Mouse (Mus musculus) liver, embryonic 16.5 days (tissue): Measurements from ENCODE around the gene Ear6. TPM values are rescaled to one million over a fixed set of nuclear protein-coding genes. Genes with fewer than 3 reads are reported as not detected.
"Not testable (repeated sequence)": the region's sequence is repeated elsewhere in the genome, so short reads cannot be mapped to it uniquely, and the experiment has no call there.

Experiments used
- ATAC-seq: fragments of 200-750 bp; cut with Nextera tagmentation; 2 replicates; pipeline ENCODE4 v1.8.0; 2017; ENCODE audit warnings: low read depth, mild to moderate bottlenecking, moderate number of reproducible peaks, moderate library complexity
- H3K27ac ChIP-seq: fragments of 300-500 bp; sonication (generic); 2 replicates; pipeline ENCODE4 v1.5.1; 2014; ENCODE audit warnings: mild to moderate bottlenecking, low read length
- H3K27me3 ChIP-seq: fragments of 300-500 bp; sonication (generic); 2 replicates; pipeline ENCODE4 v1.6.1; 2014; ENCODE audit warnings: low read depth, low read length, mixed read lengths; ENCODE audit not compliant: control insufficient read depth, insufficient read depth
- H3K36me3 ChIP-seq: fragments of 300-500 bp; sonication (generic); 2 replicates; pipeline ENCODE4 v1.6.1; 2014; ENCODE audit warnings: mild to moderate bottlenecking; ENCODE audit not compliant: control insufficient read depth, insufficient read depth
- H3K4me1 ChIP-seq: fragments of 300-500 bp; sonication (generic); 2 replicates; pipeline ENCODE4 v1.6.1; 2014; ENCODE audit warnings: low read depth, low read length, mixed read lengths; ENCODE audit not compliant: control insufficient read depth
- H3K4me2 ChIP-seq: fragments of 300-500 bp; sonication (generic); 2 replicates; pipeline ENCODE4 v1.6.1; 2014; ENCODE audit warnings: low read depth, low read length, mixed read lengths
- H3K4me3 ChIP-seq: fragments of 300-500 bp; sonication (generic); 2 replicates; pipeline ENCODE4 v1.5.1; 2014; ENCODE audit warnings: low read depth, mild to moderate bottlenecking, low read length
- H3K9ac ChIP-seq: fragments of 300-500 bp; sonication (generic); 2 replicates; pipeline ENCODE4 v1.6.1; 2014; ENCODE audit warnings: low read depth, low read length
- H3K9me3 ChIP-seq: fragments of 300-500 bp; sonication (generic); replicated peaks from 2 replicates; pipeline ENCODE4 v1.6.1; 2016; ENCODE audit warnings: low read length; ENCODE audit not compliant: control insufficient read depth
- WGBS: fragments of 180-500 bp; shearing (Covaris S2); extraction: QIAGEN DNeasy Blood & Tissue Kit; methylation state at CpG from one replicate; pipeline ENCODE4 v1.1.7; 2014; ENCODE audit not compliant: insufficient replicate concordance; 5-methylcytosine and 5-hydroxymethylcytosine counted together
- polyA plus RNA-seq: library from polyadenylated mRNA; unstranded; fragments of >200 nt; fragmentation: Nextera tagmentation; extraction: Ambion mirVana; gene quantifications from 2 replicates; pipeline ENCODE4 v1.2.1, GENCODE M21; 2015

Ear6 gene
- polyA plus RNA-seq, 1 experiment from 2014 or later = 13.2 TPM

DNA sequence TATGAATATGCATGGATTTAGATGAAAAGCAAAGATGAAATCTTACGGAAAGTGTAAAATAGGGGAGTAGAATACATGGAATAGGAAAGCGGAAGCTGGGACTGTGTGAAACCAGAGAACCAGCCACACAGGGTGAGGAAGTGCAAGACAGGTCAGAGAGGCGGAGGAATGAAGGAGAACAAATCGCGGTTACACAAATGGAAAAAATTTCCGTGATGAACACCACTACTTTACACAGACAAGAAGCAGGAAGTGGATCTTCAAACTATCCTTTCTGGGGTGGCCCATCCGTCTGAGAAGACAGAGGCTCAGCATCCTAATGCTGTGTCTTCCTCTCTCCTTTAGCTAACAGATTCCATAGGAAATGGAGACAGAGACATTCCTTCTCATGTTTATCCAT, 1.8 kb downstream of the Ear6 start:
- H3K9me3 ChIP-seq = not testable (repeated sequence)
- WGBS = 60% methylated on average over 7 of the region's 7 CpGs

DNA sequence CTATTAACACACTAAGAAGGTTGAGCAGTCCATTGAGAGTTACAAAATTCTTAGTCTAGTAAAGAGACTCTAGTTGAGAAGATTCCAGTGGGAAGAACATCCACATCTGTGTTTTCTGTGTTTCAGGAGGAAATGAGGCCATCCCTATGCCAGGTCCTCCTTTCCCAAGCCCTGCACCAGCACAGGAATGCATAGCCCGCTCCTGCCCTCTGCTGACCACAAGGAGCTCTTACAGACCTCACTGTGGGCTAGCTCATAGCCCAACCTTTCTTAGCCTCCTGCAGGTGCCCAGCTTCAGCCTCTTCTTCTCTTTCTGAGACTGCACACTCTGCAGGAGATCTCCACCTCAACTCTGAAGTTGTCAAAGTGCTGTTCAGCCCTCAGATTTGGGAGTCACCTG, 10.1 kb downstream of the Ear6 start:
- ATAC-seq, H3K27ac ChIP-seq, H3K27me3 ChIP-seq, H3K4me2 ChIP-seq, H3K9me3 ChIP-seq, H3K4me3 ChIP-seq, H3K36me3 ChIP-seq, H3K4me1 ChIP-seq, H3K9ac ChIP-seq: not testable (repeated sequence)
- 16% methylated on average over 1 of the region's 1 CpGs for WGBS

More for the DNA sequence above, 1.8 kb downstream of the Ear6 start:
- not testable (repeated sequence) for H3K4me2 ChIP-seq, H3K27me3 ChIP-seq, ATAC-seq, H3K27ac ChIP-seq, H3K4me3 ChIP-seq, H3K36me3 ChIP-seq, H3K4me1 ChIP-seq, H3K9ac ChIP-seq

GRCm38 (mm10) chr14:51870756-51871155, 17.3 kb downstream of the Ear6 start:
- Histone ChIP-seq H3K9ac (no peak overlapping the region), H3K27me3 (no peaks in the 10 kb centered on the region), H3K27ac (no peak overlapping the region), H3K4me2 (no peak overlapping the region), H3K4me3 (no peak overlapping the region), H3K9me3 (no peaks in the 10 kb centered on the region), H3K4me1 (no peaks in the 10 kb centered on the region), H3K36me3 (no peaks in the 10 kb centered on the region)
- WGBS = 51% methylated on average over 2 of the region's 2 CpGs
- no peak for ATAC-seq

DNA sequence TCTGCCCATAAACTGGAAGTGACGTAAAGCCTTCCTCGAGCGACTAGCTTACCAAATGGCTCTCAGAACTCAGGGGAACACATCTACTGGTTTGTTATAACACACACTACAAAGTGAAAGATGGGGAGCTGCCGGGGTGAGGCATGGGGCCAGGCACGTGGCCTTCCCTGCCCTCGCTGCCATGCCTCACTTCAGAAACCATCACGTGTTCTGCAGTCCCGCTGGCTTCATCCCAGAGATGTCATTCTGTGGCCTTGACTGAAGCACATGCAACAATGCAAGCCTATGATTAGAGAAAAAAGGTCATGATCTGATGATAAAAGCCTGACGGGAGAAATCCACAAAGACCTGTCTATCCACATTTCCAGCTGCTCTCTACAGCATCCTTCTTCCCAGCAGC, 18.2 kb downstream of the Ear6 start:
- Histone ChIP-seq H3K4me2 (no peak overlapping the region), H3K27me3 (no peaks in the 10 kb centered on the region), H3K4me3 (no peak overlapping the region), H3K9me3 (no peaks in the 10 kb centered on the region), H3K36me3 (no peaks in the 10 kb centered on the region), H3K4me1 (no peaks in the 10 kb centered on the region), H3K27ac (no peak overlapping the region), H3K9ac (no peak overlapping the region)
- 68% methylated on average over 9 of the region's 9 CpGs for WGBS
- no peak for ATAC-seq

- Histone ChIP-seq H3K4me2 (no peak overlapping the region), H3K27me3 (no peaks in the 10 kb centered on the region), H3K9ac (no peak overlapping the region), H3K36me3 (no peaks in the 10 kb centered on the region), H3K4me3 (no peak overlapping the region), H3K9me3 (no peaks in the 10 kb centered on the region), H3K27ac (no peak overlapping the region), H3K4me1 (no peaks in the 10 kb centered on the region)
- 51% methylated on average over 3 of the region's 3 CpGs for WGBS
- no peak for ATAC-seq
Observed at GRCm38 (mm10) chr14:51877517-51877916, 24.0 kb downstream of the Ear6 start.

GRCm38 (mm10) chr14:51883527-51884030, 30.1 kb downstream of the Ear6 start:
- Histone ChIP-seq H3K4me2 (peak overlapping the region; percentile 73), H3K27me3 (no peaks in the 10 kb centered on the region), H3K9me3 (no peaks in the 10 kb centered on the region), H3K27ac (no peak overlapping the region), H3K4me3 (peak overlapping the region; percentile 72), H3K9ac (no peak overlapping the region), H3K36me3 (peaks cover under 1% of the 10 kb centered on the region; the same call in 1 of the 2 replicates), H3K4me1 (peaks cover 7% of the 10 kb centered on the region)
- 1% methylated on average over 4 of the region's 4 CpGs for WGBS
- no peak for ATAC-seq

DNA sequence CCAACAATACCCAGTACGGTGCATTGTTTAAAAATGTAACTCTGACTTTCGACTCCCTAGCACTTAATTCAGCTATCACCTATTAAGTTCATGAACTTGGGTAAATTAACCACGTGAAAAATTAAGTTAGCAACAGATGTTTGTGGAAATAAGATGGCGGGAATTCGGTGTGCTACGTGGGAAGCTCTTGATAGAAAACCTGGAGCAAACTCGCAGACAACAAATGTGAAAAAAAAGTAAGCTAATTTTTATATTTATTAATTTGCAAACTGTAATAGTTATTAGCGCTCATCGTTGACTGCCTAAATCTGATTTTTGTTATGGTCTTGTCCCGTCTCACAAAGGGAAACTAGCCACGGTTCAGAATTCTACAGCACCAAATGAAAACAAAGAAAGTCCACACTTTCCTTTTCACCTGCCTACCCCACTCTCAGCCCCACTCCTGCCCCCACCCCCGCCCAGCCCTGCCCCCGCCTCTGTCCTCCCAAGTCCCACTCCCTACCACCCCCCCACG, 30.6 kb downstream of the Ear6 start:
- peak overlapping the region; percentile 72 for H3K4me3 ChIP-seq
- peak; percentile 2 for ATAC-seq
- H3K4me2 ChIP-seq = peak overlapping the region; percentile 73
- 2% methylated on average over 14 of the region's 14 CpGs for WGBS
- H3K36me3 ChIP-seq = peaks cover 4% of the 10 kb centered on the region
- no peaks in the 10 kb centered on the region for H3K27me3 ChIP-seq
- H3K9me3 ChIP-seq = no peaks in the 10 kb centered on the region
- peak overlapping the region; percentile 33; the same call in 1 of the 2 replicates for H3K27ac ChIP-seq
- H3K4me1 ChIP-seq = peaks cover 7% of the 10 kb centered on the region
- 0 out of 2 replicates have a peak overlapping the region, but pooled peaks have one; percentile 23 for H3K9ac ChIP-seq

DNA sequence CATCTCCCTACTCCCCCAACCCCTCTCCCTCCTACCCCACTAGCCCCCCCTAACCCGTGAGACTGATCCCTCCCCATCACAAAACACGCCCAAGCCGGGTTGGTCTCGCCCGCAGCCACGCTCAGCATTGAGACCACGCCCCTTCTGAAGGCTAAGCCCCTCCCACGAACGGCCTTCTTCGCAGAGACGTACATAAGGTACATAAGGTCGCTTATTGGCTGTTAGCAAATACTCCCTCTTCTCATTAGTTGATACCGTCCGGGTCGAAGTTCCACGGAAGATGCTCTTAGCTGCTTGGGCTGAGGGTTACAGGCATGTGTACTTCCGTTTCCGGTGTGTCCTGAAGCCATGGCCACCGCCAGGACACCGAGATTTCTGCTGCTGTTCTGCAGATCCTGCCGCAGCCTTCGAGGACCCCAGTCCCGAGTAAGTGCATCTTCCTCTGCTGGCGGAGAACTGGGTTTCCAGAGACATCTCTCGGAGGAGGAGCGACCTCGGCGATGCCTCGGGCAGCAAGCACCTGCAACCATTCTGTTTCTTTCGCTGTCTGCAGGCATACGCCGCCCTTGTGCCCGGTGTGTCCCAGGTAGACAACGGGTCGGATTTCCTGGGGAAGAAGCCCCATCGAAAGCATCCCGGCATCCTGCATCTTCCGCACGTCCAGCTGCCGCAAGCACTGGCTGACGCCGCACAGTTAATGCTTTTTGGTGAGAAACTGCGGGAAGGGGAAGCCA, 31.3 kb downstream of the Ear6 start, which contains the start of gene Mettl17:
Mettl17 (plus strand) TSS at position 245 of the 734 bp plus-strand sequence.
- H3K9me3 ChIP-seq = no peaks in the 10 kb centered on the region
- ATAC-seq = peak; percentile 97
- peak within 1 kb of the TSS; percentile 73 for H3K4me2 ChIP-seq
- H3K4me1 ChIP-seq = peaks cover 7% of the 10 kb centered on the region
- peak within 1 kb of the TSS; percentile 72 for H3K4me3 ChIP-seq
- H3K9ac ChIP-seq = peak within 1 kb of the TSS; percentile 64
- H3K27me3 ChIP-seq = no peaks in the 10 kb centered on the region
- H3K27ac ChIP-seq = peak within 1 kb of the TSS; percentile 48; the same call in 1 of the 2 replicates
- peaks cover 8% of the 10 kb centered on the region for H3K36me3 ChIP-seq
- WGBS = under 1% methylated on average over 43 of the region's 43 CpGs

- peaks cover 7% of the 10 kb centered on the region for H3K4me1 ChIP-seq
- H3K9ac ChIP-seq = no peak overlapping the region
- ATAC-seq = no peak
- peaks cover 17% of the 10 kb centered on the region for H3K36me3 ChIP-seq
- no peaks in the 10 kb centered on the region for H3K27me3 ChIP-seq
- H3K4me2 ChIP-seq = no peak overlapping the region
- H3K9me3 ChIP-seq = no peaks in the 10 kb centered on the region
- 67% methylated on average over 6 of the region's 6 CpGs for WGBS
- H3K27ac ChIP-seq = no peak overlapping the region
- H3K4me3 ChIP-seq = no peak overlapping the region
Observed at GRCm38 (mm10) chr14:51886051-51886450, 32.6 kb downstream of the Ear6 start.
